Mouse (Mus musculus): ENCODE results near the gene Ubr3.

GRCm38 (mm10) chr2:70031472-70031871 lies 134.4 kb downstream of the Ubr3 start:
- no peak for TF ChIP-seq CHD2 (IDR thresholded peaks at IDR 0.05; ENCODE audit: low read depth, low read length)
- no peak for TF ChIP-seq HCFC1 (IDR thresholded peaks at IDR 0.05; ENCODE audit: borderline replicate concordance, insufficient read depth, low read length)
- no peak for TF ChIP-seq ZNF384 (IDR thresholded peaks at IDR 0.05; ENCODE audit: low read depth, low read length)
- TF ChIP-seq MAFK (IDR thresholded peaks at IDR 0.05; ENCODE audit: insufficient read depth, low read depth, low read length) = no peak
